Comparison of ENCODE assay signal across 8 mouse cellular contexts in the genomic region with DNA sequence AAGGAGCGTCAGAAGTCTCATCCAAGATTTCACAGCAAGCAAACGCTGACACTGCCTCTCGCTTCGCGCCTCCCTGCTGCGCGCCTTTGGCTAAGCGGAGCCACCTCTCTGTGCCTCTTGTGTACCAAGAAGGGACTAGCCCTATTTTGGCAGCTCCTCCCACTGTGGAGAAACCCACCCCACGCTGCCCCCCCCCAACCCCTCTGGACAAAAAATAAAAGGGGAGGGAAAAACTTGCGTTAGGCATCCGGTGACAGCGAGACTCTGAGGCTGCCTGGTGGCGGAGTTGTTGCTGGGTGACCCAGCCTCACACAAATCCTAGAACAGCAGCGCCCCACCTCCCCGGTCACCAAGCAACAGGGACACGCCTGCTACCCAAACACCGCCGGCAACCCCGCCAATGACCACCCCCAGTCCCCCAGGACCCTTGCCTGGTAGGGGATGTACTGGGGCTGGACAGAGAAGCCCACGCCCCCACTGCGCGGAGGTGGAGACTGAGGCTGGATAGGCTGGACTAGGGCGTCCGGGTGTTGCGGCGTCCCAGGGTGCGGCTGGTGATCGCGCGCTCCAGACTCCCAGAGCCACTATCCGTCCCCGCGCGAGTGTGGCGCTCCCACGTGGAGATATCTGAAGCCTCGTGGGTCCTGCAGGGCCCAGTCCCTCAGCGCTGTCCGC. TPM values are rescaled to one million over a fixed set of nuclear protein-coding genes. Genes with fewer than 3 reads are reported as not detected.
DNase-seq lines count a peak whose midpoint lies in the region; ATAC-seq and TF ChIP-seq lines count a peak whose summit lies in the region.

No protein-coding gene starts in this region.

- peak; percentile 81 for TF ChIP-seq POLR2A in myocyte (IDR thresholded peaks at IDR 0.05; ENCODE audit: insufficient read length, low read depth)

- H3K9me3 ChIP-seq in hindbrain, embryonic 14.5 days (ENCODE audit: control insufficient read depth, low read length) = no peaks in the 10 kb centered on the region
- H3K9me3 ChIP-seq in liver, embryonic 14.5 days (ENCODE audit: control insufficient read depth, low read length) = no peaks in the 10 kb centered on the region

- peak overlapping the region; percentile 86 for H3K4me3 ChIP-seq in gastrocnemius, adult 2 months
- peak overlapping the region; percentile 47 for H3K4me3 ChIP-seq in hindbrain, embryonic 14.5 days (replicated peaks; ENCODE audit: low read length)
- peak overlapping the region; percentile 58 to 66 for H3K4me3 ChIP-seq in liver, embryonic 14.5 days (ENCODE audit: insufficient read depth in 1 of 2, low read depth in 2 of 2, low read length in 2 of 2)
- peak overlapping the region; percentile 59 for H3K4me3 ChIP-seq in myocyte

- H3K9ac ChIP-seq in hindbrain, embryonic 14.5 days = peak overlapping the region; percentile 53
- peak overlapping the region; percentile 45 for H3K9ac ChIP-seq in liver, embryonic 14.5 days (replicated peaks)

- 0 out of 2 replicates have a peak, but pooled peaks have one; percentile 2 for TF ChIP-seq CTCF in gastrocnemius, adult 2 months (IDR thresholded peaks at IDR 0.05)
- TF ChIP-seq CTCF in liver, embryonic 14.5 days (IDR thresholded peaks at IDR 0.05; ENCODE audit: low read depth) = no peak

- H3K4me1 ChIP-seq in hindbrain, embryonic 14.5 days (replicated peaks; ENCODE audit: control insufficient read depth, insufficient read depth, low read length) = peaks cover 21% of the 10 kb centered on the region
- peaks cover 8 to 22% of the 10 kb centered on the region in 2 experiments for H3K4me1 ChIP-seq in liver, embryonic 14.5 days (replicated peaks; ENCODE audit: control insufficient read depth in 2 of 2, insufficient read depth in 2 of 2, low read length in 1 of 2)

- peak overlapping the region; percentile 81 for H3K4me2 ChIP-seq in hindbrain, embryonic 14.5 days (replicated peaks)
- peak overlapping the region; percentile 84 for H3K4me2 ChIP-seq in liver, embryonic 14.5 days (ENCODE audit: low read depth)
- H3K4me2 ChIP-seq in myocyte (ENCODE audit: low read depth) = peak overlapping the region; percentile 94

- peak overlapping the region; percentile 12 for H3ac ChIP-seq in myocyte (ENCODE audit: control insufficient read depth, insufficient read length)

- peaks cover 22% of the 10 kb centered on the region for H3K79me2 ChIP-seq in myocyte (ENCODE audit: control insufficient read depth, insufficient read depth)

- peak; percentile 29 for DNase-seq in ovary, adult 18-20 months (ENCODE audit: low spot score)
- DNase-seq in ovary, postnatal 10 days (ENCODE audit: low spot score) = no peak
- peak; percentile 33 to 59 for DNase-seq in cerebellum, postnatal 25 days
- DNase-seq in gastrocnemius, adult 2 months = peak; percentile 89
- DNase-seq in hindbrain, embryonic 14.5 days (ENCODE audit: low spot score) = peak; percentile 59
- DNase-seq in liver, embryonic 14.5 days (ENCODE audit: low read depth in 3 of 3, low spot score in 3 of 3) = no peak
- peak; percentile 78 for DNase-seq in testis, postnatal 10 days (ENCODE audit: low spot score)

- no peaks in the 10 kb centered on the region for H3K36me3 ChIP-seq in hindbrain, embryonic 14.5 days (replicated peaks; ENCODE audit: control insufficient read depth, insufficient read depth)
- no peaks in the 10 kb centered on the region for H3K36me3 ChIP-seq in liver, embryonic 14.5 days (replicated peaks; ENCODE audit: control insufficient read depth, insufficient read depth, low read depth)
- H3K36me3 ChIP-seq in myocyte (ENCODE audit: control insufficient read depth, insufficient read depth) = no peaks in the 10 kb centered on the region

- peak; percentile 72 for ATAC-seq in hindbrain, embryonic 14.5 days (ENCODE audit: low FRiP score)
- ATAC-seq in liver, embryonic 14.5 days (ENCODE audit: insufficient read depth) = peak; percentile 81

- WGBS in hindbrain, embryonic 14.5 days = under 1% methylated on average over 39 of the region's 39 CpGs
- WGBS in liver, embryonic 14.5 days (ENCODE audit: insufficient replicate concordance) = under 1% methylated on average over 39 of the region's 39 CpGs

- intact Hi-C loops in gastrocnemius, adult 2 months (cut with DNase I) = loop anchor here (2.0 to 5.0 kb wide), 2 partner anchors 41 to 132 kb away; partner anchors contain the start of gene Atp6v1g1

- peak overlapping the region; percentile 63 for H3K27ac ChIP-seq in gastrocnemius, adult 2 months
- H3K27ac ChIP-seq in hindbrain, embryonic 14.5 days = no peak overlapping the region
- no peak overlapping the region for H3K27ac ChIP-seq in liver, embryonic 14.5 days

- no peaks in the 10 kb centered on the region for H3K27me3 ChIP-seq in hindbrain, embryonic 14.5 days (ENCODE audit: control insufficient read depth, insufficient read depth, low read length)
- peaks cover 2% of the 10 kb centered on the region for H3K27me3 ChIP-seq in liver, embryonic 14.5 days (ENCODE audit: control insufficient read depth, insufficient read depth, low read length)
- H3K27me3 ChIP-seq in myocyte (ENCODE audit: control insufficient read depth, insufficient read depth, insufficient read length) = no peaks in the 10 kb centered on the region

- TF ChIP-seq EP300 in liver, embryonic 14.5 days (IDR thresholded peaks at IDR 0.05; ENCODE audit: low read depth) = no peak

TF ChIP-seq in myocyte, 11 proteins besides CTCF, POLR2A, EP300 and RAD21:
- no peak for TF ChIP-seq MYOG (IDR thresholded peaks at IDR 0.05; ENCODE audit: control insufficient read depth in 1 of 3, insufficient read depth in 1 of 3, insufficient read length in 2 of 3, low read depth in 2 of 3)
- TF ChIP-seq POLR2AphosphoS2 (IDR thresholded peaks at IDR 0.05; ENCODE audit: insufficient read length, low read depth) = peak; percentile 93
- TF ChIP-seq CEBPB (IDR thresholded peaks at IDR 0.05; ENCODE audit: insufficient read depth, poor library complexity, severe bottlenecking) = no peak
- TF ChIP-seq SRF (IDR thresholded peaks at IDR 0.05; ENCODE audit: control insufficient read depth, insufficient read length, low read depth) = peak; percentile 49
- TF ChIP-seq MAX (IDR thresholded peaks at IDR 0.05; ENCODE audit: low read depth) = no peak
- no peak for TF ChIP-seq TCF12 (IDR thresholded peaks at IDR 0.05; ENCODE audit: insufficient read depth, poor library complexity, severe bottlenecking)
- TF ChIP-seq USF1 (IDR thresholded peaks at IDR 0.05; ENCODE audit: low read depth) = no peak
- TF ChIP-seq MYOD1 (IDR thresholded peaks at IDR 0.05; ENCODE audit: control insufficient read depth in 1 of 3, insufficient read length in 2 of 3, low read depth in 2 of 3) = no peak
TF ChIP-seq in myocyte: peak in this region for 2.

RNA-seq across cellular contexts. Expression of gene Akna, which starts 6.9 kb away (rescaled TPM):
- 1 to 10 TPM in 1 of 2 experiments, under 1 TPM in 1; 0.97 to 1.8 TPM for total RNA-seq in gastrocnemius, adult 2 months (2021)
- polyA plus RNA-seq in hindbrain, embryonic 14.5 days (2014; fragmentation: Nextera tagmentation; extraction: Ambion mirVana) = 3.9 and 4.6 TPM in 2 replicates
- 2.2 TPM in 2 replicates for polyA plus RNA-seq in liver, embryonic 14.5 days (2012; rRNA removed)
- 2.4 and 2.8 TPM in 2 replicates for polyA plus RNA-seq in liver, embryonic 14.5 days (2014; fragmentation: Nextera tagmentation; extraction: Ambion mirVana)
- polyA plus RNA-seq in myocyte (2012; fragmentation: generic; extraction: Trizol) = 5.6 TPM

RNA-seq across cellular contexts. Expression of gene Orm2, which starts 47.8 kb away (rescaled TPM):
- total RNA-seq in gastrocnemius, adult 2 months (2021) = not detected
- polyA plus RNA-seq in hindbrain, embryonic 14.5 days (2014; fragmentation: Nextera tagmentation; extraction: Ambion mirVana) = not detected in 2 replicates
- not detected in 2 replicates for polyA plus RNA-seq in liver, embryonic 14.5 days (2012; rRNA removed)
- polyA plus RNA-seq in liver, embryonic 14.5 days (2014; fragmentation: Nextera tagmentation; extraction: Ambion mirVana) = not detected in 2 replicates
- not detected for polyA plus RNA-seq in myocyte (2012; fragmentation: generic; extraction: Trizol)

RNA-seq across cellular contexts. Expression of gene Orm3, which starts 54.1 kb away (rescaled TPM):
- total RNA-seq in gastrocnemius, adult 2 months (2021) = not detected
- polyA plus RNA-seq in hindbrain, embryonic 14.5 days (2014; fragmentation: Nextera tagmentation; extraction: Ambion mirVana) = not detected in 2 replicates
- not detected in 2 replicates for polyA plus RNA-seq in liver, embryonic 14.5 days (2012; rRNA removed)
- not detected in 2 replicates for polyA plus RNA-seq in liver, embryonic 14.5 days (2014; fragmentation: Nextera tagmentation; extraction: Ambion mirVana)
- 0.07 TPM for polyA plus RNA-seq in myocyte (2012; fragmentation: generic; extraction: Trizol)

Comparison
In these comparisons a context has a peak if more than half of its experiments do, and no peak if none do; other contexts are left out.
1. DNase-seq: peak in ovary, adult 18-20 months (single experiment), cerebellum, postnatal 25 days (2 of 2), gastrocnemius, adult 2 months (single experiment), hindbrain, embryonic 14.5 days (single experiment) and testis, postnatal 10 days (single experiment); none in ovary, postnatal 10 days (single experiment) and liver, embryonic 14.5 days (0 of 3).
2. Peak in every context shown above with its lines, with median percentiles within 50 percentile points of each other: H3K4me3 ChIP-seq and H3K4me2 ChIP-seq.